Mouse (Mus musculus) CH12.LX (cell line): Measurements from ENCODE around the gene Rac3. TPM values are rescaled to one million over a fixed set of nuclear protein-coding genes. Genes with fewer than 3 reads are reported as not detected.

Source experiments
- DNase-seq: peaks from one replicate; pipeline ENCODE4 v3.0.0-alpha.2; 2013; ENCODE audit errors: extremely low read depth
- H3K27ac ChIP-seq: 2 replicates; pipeline ENCODE4 v1.5.1; 2012; ENCODE audit warnings: low read depth, mild to moderate bottlenecking, control low read depth, moderate library complexity; ENCODE audit not compliant: insufficient read depth
- H3K27me3 ChIP-seq: replicated peaks from 2 replicates; pipeline ENCODE3; 2012; ENCODE audit warnings: inconsistent platforms
- H3K36me3 ChIP-seq, 2 experiments: replicated peaks in 1 of 2; 2 replicates each; pipeline versions ENCODE3 to v1.6.1; 2012; ENCODE audit warnings: inconsistent platforms in 1 of 2, low read length in 1 of 2, mild to moderate bottlenecking in 1 of 2, mixed read lengths in 1 of 2, moderate library complexity in 1 of 2; ENCODE audit not compliant: control insufficient read depth in 1 of 2, insufficient read depth in 1 of 2
- H3K4me1 ChIP-seq, 2 experiments: 2 replicates each; pipeline ENCODE4 v1.6.1; 2012; ENCODE audit warnings: inconsistent platforms in 1 of 2, moderate library complexity in 1 of 2; ENCODE audit not compliant: insufficient read depth in 2 of 2, control insufficient read depth in 1 of 2
- H3K4me2 ChIP-seq: 2 replicates; pipeline ENCODE4 v1.6.1; 2012; ENCODE audit warnings: low read depth, mild to moderate bottlenecking, control low read depth; ENCODE audit not compliant: poor library complexity, insufficient read depth, severe bottlenecking
- H3K4me3 ChIP-seq, 3 experiments: fragments of 150-350 bp in 1 of 3; sonication (generic) in 1 of 3; replicated peaks in 1 of 3; 2 replicates each; pipeline versions ENCODE3 to v1.5.1; 2011 to 2012; ENCODE audit warnings: low read depth in 2 of 3, low read length in 2 of 3, mild to moderate bottlenecking in 2 of 3, moderate library complexity in 2 of 3, control low read depth in 1 of 3, improper control_type of control experiment in 1 of 3, inconsistent platforms in 1 of 3, mixed read lengths in 1 of 3; ENCODE audit not compliant: poor library complexity in 1 of 3
- H3K79me2 ChIP-seq: replicated peaks from 2 replicates; pipeline ENCODE4 v1.6.1; 2012; ENCODE audit warnings: mild to moderate bottlenecking, moderate library complexity; ENCODE audit not compliant: control insufficient read depth, poor library complexity, insufficient read depth, severe bottlenecking; ENCODE audit errors: extremely low read depth
- H3K9ac ChIP-seq: 2 replicates; pipeline ENCODE4 v1.6.1; 2012; ENCODE audit warnings: low read depth, mild to moderate bottlenecking, control low read depth, moderate library complexity; ENCODE audit not compliant: insufficient read depth
- H3K9me3 ChIP-seq: replicated peaks from 2 replicates; pipeline ENCODE3; 2012; ENCODE audit warnings: low read length, inconsistent platforms, mixed read lengths
- BHLHE40 ChIP-seq: IDR thresholded peaks from 2 replicates; pipeline ENCODE4 v1.6.1; 2011; ENCODE audit warnings: mild to moderate bottlenecking, low read depth, low read length, improper control_type of control experiment
- CHD1 ChIP-seq: IDR thresholded peaks from 2 replicates; pipeline ENCODE4 v1.6.1; 2012; ENCODE audit warnings: low read depth, low read length, improper control_type of control experiment, inconsistent platforms
- CHD2 ChIP-seq: IDR thresholded peaks from 2 replicates; pipeline ENCODE4 v1.6.1; 2011; ENCODE audit warnings: low read length, improper control_type of control experiment
- CTCF ChIP-seq, 2 experiments: IDR thresholded peaks in 1 of 2; conservative IDR thresholded peaks in 1 of 2; 2 replicates each; pipeline ENCODE4 v1.5.1; 2011 to 2012; ENCODE audit warnings: low read depth in 2 of 2, low read length in 2 of 2, improper control_type of control experiment in 1 of 2, inconsistent platforms in 1 of 2, mild to moderate bottlenecking in 1 of 2, moderate library complexity in 1 of 2
- GABPA ChIP-seq: IDR thresholded peaks from 2 replicates; pipeline ENCODE4 v1.6.1; 2012; ENCODE audit warnings: low read depth, low read length, improper control_type of control experiment, inconsistent platforms; ENCODE audit not compliant: insufficient replicate concordance
- IRF4 ChIP-seq: IDR thresholded peaks from 2 replicates; pipeline ENCODE4 v1.6.1; 2014; ENCODE audit warnings: low read depth, mild to moderate bottlenecking, inconsistent platforms, low read length, improper control_type of control experiment
- JUND ChIP-seq: conservative IDR thresholded peaks from 2 replicates; pipeline ENCODE4 v1.6.1; 2011; ENCODE audit warnings: low read depth, low read length, improper control_type of control experiment
- MEF2A ChIP-seq: IDR thresholded peaks from 2 replicates; pipeline ENCODE4 v1.6.1; 2014; ENCODE audit warnings: low read depth, mild to moderate bottlenecking, inconsistent platforms, low read length, improper control_type of control experiment, borderline replicate concordance
- MYC ChIP-seq: IDR thresholded peaks from 2 replicates; pipeline ENCODE4 v1.6.1; 2011; ENCODE audit warnings: low read depth, mild to moderate bottlenecking, improper control_type of control experiment, low read length
- NELFE ChIP-seq: IDR thresholded peaks from 2 replicates; pipeline ENCODE4 v1.6.1; 2011; ENCODE audit warnings: low read depth, low read length, improper control_type of control experiment
- PAX5 ChIP-seq: IDR thresholded peaks from 2 replicates; pipeline ENCODE4 v1.6.1; 2012; ENCODE audit warnings: low read length, inconsistent platforms, mixed read lengths
- POLR2A ChIP-seq: IDR thresholded peaks from 2 replicates; pipeline ENCODE4 v1.6.1; 2011; ENCODE audit warnings: low read depth, mild to moderate bottlenecking, improper control_type of control experiment, low read length
- POLR2AphosphoS2 ChIP-seq: IDR thresholded peaks from 2 replicates; pipeline ENCODE4 v1.6.1; 2011; ENCODE audit warnings: low read depth, low read length, improper control_type of control experiment
- RAD21 ChIP-seq: IDR thresholded peaks from 2 replicates; pipeline ENCODE4 v1.6.1; 2011; ENCODE audit warnings: low read depth, mild to moderate bottlenecking, low read length, improper control_type of control experiment, moderate library complexity
- RCOR1 ChIP-seq: conservative IDR thresholded peaks from 2 replicates; pipeline ENCODE4 v1.6.1; 2012; ENCODE audit warnings: low read depth, mild to moderate bottlenecking, inconsistent platforms, low read length, improper control_type of control experiment
- SMC3 ChIP-seq: IDR thresholded peaks from 2 replicates; pipeline ENCODE4 v1.6.1; 2011; ENCODE audit warnings: low read depth, low read length, improper control_type of control experiment
- TCF12 ChIP-seq: IDR thresholded peaks from 2 replicates; pipeline ENCODE4 v1.6.1; 2014; ENCODE audit warnings: low read depth, mild to moderate bottlenecking, inconsistent platforms, low read length, improper control_type of control experiment
- UBTF ChIP-seq: IDR thresholded peaks from 2 replicates; pipeline ENCODE4 v1.6.1; 2012; ENCODE audit warnings: low read depth, mild to moderate bottlenecking, inconsistent platforms, low read length, improper control_type of control experiment, moderate library complexity
- USF1 ChIP-seq: IDR thresholded peaks from 2 replicates; pipeline ENCODE4 v1.6.1; 2014; ENCODE audit warnings: low read depth, mild to moderate bottlenecking, inconsistent platforms, low read length, improper control_type of control experiment
- USF2 ChIP-seq: conservative IDR thresholded peaks from 2 replicates; pipeline ENCODE4 v1.6.1; 2011; ENCODE audit warnings: low read depth, low read length, improper control_type of control experiment
- ZKSCAN1 ChIP-seq: IDR thresholded peaks from 2 replicates; pipeline ENCODE4 v1.6.1; 2012; ENCODE audit warnings: low read depth, inconsistent platforms, low read length, improper control_type of control experiment, borderline replicate concordance
- ZMIZ1 ChIP-seq: IDR thresholded peaks from 2 replicates; pipeline ENCODE4 v1.6.1; 2012; ENCODE audit warnings: low read depth, mild to moderate bottlenecking, inconsistent platforms, low read length, improper control_type of control experiment
- dilution Hi-C: fragments of 300-500 bp; cut with MboI; formaldehyde crosslinking; loops from 2 replicates; pipeline ENCODE4 v1.14.3; 2020; ENCODE audit warnings: low sequenced_read_pairs; ENCODE audit not compliant: extremely low pct_unique_long_range_greater_than_20kb, extremely low pct_ligation_motif_present
- in situ Hi-C: fragments of 300-500 bp; cut with MboI; formaldehyde crosslinking; loops from 3 replicates; pipeline ENCODE4 v1.14.3; 2019; ENCODE audit warnings: low sequenced_read_pairs, low pct_ligation_motif_present, low pct_unique_long_range_greater_than_20kb, mixed read lengths
- polyA plus RNA-seq: library from polyadenylated mRNA; unstranded; fragments of >175 nt; gene quantifications from 2 replicates; pipeline ENCODE4 v1.2.1, GENCODE M21; 2012; ENCODE audit warnings: low read depth; ENCODE audit not compliant: insufficient read length
- total RNA-seq, 2 experiments: library from RNA; depleted of rRNA; stranded (reverse); fragments of 300-350 nt in 1 of 2; fragments of >200 nt in 1 of 2; gene quantifications; 2 replicates each; pipeline ENCODE4 v1.2.3; 2012 to 2014

The Rac3 gene
- total and polyA plus RNA-seq, 3 experiments: 3.4 to 8.9 (median 5.5) TPM

DNA sequence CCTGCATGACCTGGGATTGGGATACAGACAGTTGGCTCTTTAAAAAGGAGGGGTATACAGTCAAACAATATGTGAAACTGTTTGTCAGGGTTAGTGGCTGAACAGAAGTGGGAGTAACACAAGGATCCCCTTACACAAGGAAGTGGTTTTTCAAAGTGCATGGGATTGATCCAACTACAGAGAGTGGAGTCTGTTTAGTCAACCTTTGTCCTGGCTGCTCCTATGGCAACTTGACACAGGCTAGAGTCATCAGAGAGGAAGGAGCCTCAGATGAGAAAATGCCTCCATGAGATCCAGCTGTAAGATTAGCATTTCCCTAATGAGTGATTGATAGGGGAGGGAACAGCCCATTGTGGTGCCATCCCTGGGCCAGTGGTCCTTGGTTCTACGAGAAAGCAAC is 46.9 kb downstream of the Rac3 start:
- TF ChIP-seq MEF2A (no peak), BHLHE40 (no peak), CHD1 (no peak), USF1 (no peak), POLR2A (no peak), IRF4 (no peak), MYC (no peak), NELFE (no peak), SMC3 (no peak), ZMIZ1 (no peak)
- dilution Hi-C loops: no loop called here
- Histone ChIP-seq H3K36me3 (no peaks in the 10 kb centered on the region), H3K4me2 (no peak overlapping the region), H3K27ac (no peak overlapping the region), H3K27me3 (peaks cover 21% of the 10 kb centered on the region), H3K79me2 (no peaks in the 10 kb centered on the region), H3K9ac (no peak overlapping the region), H3K4me3 (no peak overlapping the region), H3K4me1 (peaks cover 3 to 5% of the 10 kb centered on the region in 2 experiments; a peak in 2 of 4 replicates), H3K9me3 (no peaks in the 10 kb centered on the region)
- in situ Hi-C loops: loop anchor here (5.0 kb wide), 1 partner anchor 41 kb away; the partner anchor contains the start of gene Dcxr
- no peak for DNase-seq

- Histone ChIP-seq H3K4me1 (peaks cover 0 to 9% of the 10 kb centered on the region in 2 experiments; a peak in 2 of 4 replicates), H3K9ac (no peak overlapping the region)
- TF ChIP-seq BHLHE40 (no peak), RCOR1 (no peak), CTCF (conservative IDR thresholded peaks at IDR 0.05 in 1 of 2, IDR thresholded peaks at IDR 0.05 in 1 of 2; ENCODE audit: low read depth in 2 of 2, low read length in 2 of 2) (no peak), MEF2A (no peak), POLR2AphosphoS2 (no peak), GABPA (no peak), PAX5 (no peak), USF2 (no peak), ZKSCAN1 (no peak), CHD2 (no peak), UBTF (no peak), RAD21 (no peak), JUND (no peak), TCF12 (no peak), POLR2A (no peak)
- TF ChIP-seq, all 38 proteins: peak for 0
- no peak for DNase-seq
- Histone ChIP-seq H3K9me3 (no peaks in the 10 kb centered on the region), H3K27ac (no peak overlapping the region), H3K36me3 (no peaks in the 10 kb centered on the region), H3K79me2 (no peaks in the 10 kb centered on the region), H3K4me3 (no peak overlapping the region), H3K27me3 (peaks cover 7% of the 10 kb centered on the region), H3K4me2 (no peak overlapping the region)
- dilution Hi-C loops (no loop called here), in situ Hi-C loops (no loop called here)
Measured at GRCm38 (mm10) chr11:120772749-120773148, 51.5 kb downstream of the Rac3 start.

Other genes with a start within 250 kb of the Rac3 start
Only the 20 nearest of the 28 such genes appear.
- gene Arhgdia, start 139.8 kb upstream of the Rac3 start, total RNA-seq (2012; rRNA removed): 417 and 467 TPM in 2 replicates
- gene Arhgdia, start 139.8 kb upstream of the Rac3 start, total RNA-seq (2014; rRNA removed): 126 and 172 TPM in 2 replicates
- 957 and 958 TPM in 2 replicates for gene Arhgdia, start 139.8 kb upstream of the Rac3 start, polyA plus RNA-seq
- gene Alyref, start 123.1 kb upstream of the Rac3 start, total RNA-seq (2012; rRNA removed): 582 and 793 TPM in 2 replicates
- gene Alyref, start 123.1 kb upstream of the Rac3 start, total RNA-seq (2014; rRNA removed): 358 and 361 TPM in 2 replicates
- gene Alyref, start 123.1 kb upstream of the Rac3 start, polyA plus RNA-seq: 444 and 451 TPM in 2 replicates
- gene Anapc11, start 123.0 kb upstream of the Rac3 start, total RNA-seq (2012; rRNA removed): 108 and 114 TPM in 2 replicates
- gene Anapc11, start 123.0 kb upstream of the Rac3 start, total RNA-seq (2014; rRNA removed): 51.7 and 57.0 TPM in 2 replicates
- 142 and 145 TPM in 2 replicates for gene Anapc11, start 123.0 kb upstream of the Rac3 start, polyA plus RNA-seq
- 0.55 TPM in 1 of 2 replicates, not detected in the other for gene Npb, start 113.0 kb upstream of the Rac3 start, total RNA-seq (2012; rRNA removed)
- gene Npb, start 113.0 kb upstream of the Rac3 start, total RNA-seq (2014; rRNA removed): not detected in 2 replicates
- 1.0 and 1.3 TPM in 2 replicates for gene Npb, start 113.0 kb upstream of the Rac3 start, polyA plus RNA-seq
- gene Pcyt2, start 103.5 kb upstream of the Rac3 start, total RNA-seq (2012; rRNA removed): 166 and 175 TPM in 2 replicates
- gene Pcyt2, start 103.5 kb upstream of the Rac3 start, total RNA-seq (2014; rRNA removed): 149 and 154 TPM in 2 replicates
- 155 and 158 TPM in 2 replicates for gene Pcyt2, start 103.5 kb upstream of the Rac3 start, polyA plus RNA-seq
- gene Sirt7, start 96.2 kb upstream of the Rac3 start, total RNA-seq (2012; rRNA removed): 75.2 and 87.1 TPM in 2 replicates
- gene Sirt7, start 96.2 kb upstream of the Rac3 start, total RNA-seq (2014; rRNA removed): 71.7 and 74.4 TPM in 2 replicates
- 84.4 and 91.3 TPM in 2 replicates for gene Sirt7, start 96.2 kb upstream of the Rac3 start, polyA plus RNA-seq
- gene Mafg, start 87.9 kb upstream of the Rac3 start, total RNA-seq (2012; rRNA removed): 26.4 and 29.3 TPM in 2 replicates
- 14.6 and 17.0 TPM in 2 replicates for gene Mafg, start 87.9 kb upstream of the Rac3 start, total RNA-seq (2014; rRNA removed)
- gene Mafg, start 87.9 kb upstream of the Rac3 start, polyA plus RNA-seq: 62.1 and 63.7 TPM in 2 replicates
- gene Pycr1, start 77.7 kb upstream of the Rac3 start, total RNA-seq (2012; rRNA removed): 26.2 and 75.3 TPM in 2 replicates
- gene Pycr1, start 77.7 kb upstream of the Rac3 start, total RNA-seq (2014; rRNA removed): 18.3 and 21.0 TPM in 2 replicates
- 27.2 and 32.3 TPM in 2 replicates for gene Pycr1, start 77.7 kb upstream of the Rac3 start, polyA plus RNA-seq
- gene Myadml2, start 73.3 kb upstream of the Rac3 start, total RNA-seq (2012; rRNA removed): 0.68 and 0.88 TPM in 2 replicates
- not detected in 2 replicates for gene Myadml2, start 73.3 kb upstream of the Rac3 start, total RNA-seq (2014; rRNA removed)
- not detected in 2 replicates for gene Myadml2, start 73.3 kb upstream of the Rac3 start, polyA plus RNA-seq
- not detected in 2 replicates for gene Notum, start 60.3 kb upstream of the Rac3 start, total RNA-seq (2012; rRNA removed)
- not detected in 2 replicates for gene Notum, start 60.3 kb upstream of the Rac3 start, total RNA-seq (2014; rRNA removed)
- not detected in 2 replicates for gene Notum, start 60.3 kb upstream of the Rac3 start, polyA plus RNA-seq
- gene Aspscr1, start 48.5 kb upstream of the Rac3 start, total RNA-seq (2012; rRNA removed): 34.1 and 37.7 TPM in 2 replicates
- 24.9 and 27.3 TPM in 2 replicates for gene Aspscr1, start 48.5 kb upstream of the Rac3 start, total RNA-seq (2014; rRNA removed)
- 62.4 and 69.9 TPM in 2 replicates for gene Aspscr1, start 48.5 kb upstream of the Rac3 start, polyA plus RNA-seq
- 101 and 103 TPM in 2 replicates for gene Cenpx, start 7.7 kb upstream of the Rac3 start, total RNA-seq (2012; rRNA removed)
- gene Cenpx, start 7.7 kb upstream of the Rac3 start, total RNA-seq (2014; rRNA removed): 72.3 and 76.5 TPM in 2 replicates
- 122 and 131 TPM in 2 replicates for gene Cenpx, start 7.7 kb upstream of the Rac3 start, polyA plus RNA-seq
- 31.3 and 35.6 TPM in 2 replicates for gene Lrrc45, start 7.5 kb upstream of the Rac3 start, total RNA-seq (2012; rRNA removed)
- 11.7 and 12.9 TPM in 2 replicates for gene Lrrc45, start 7.5 kb upstream of the Rac3 start, total RNA-seq (2014; rRNA removed)
- 20.3 and 23.8 TPM in 2 replicates for gene Lrrc45, start 7.5 kb upstream of the Rac3 start, polyA plus RNA-seq
- 49.4 and 74.7 TPM in 2 replicates for gene Dcxr, start 5.8 kb downstream of the Rac3 start, total RNA-seq (2012; rRNA removed)
- gene Dcxr, start 5.8 kb downstream of the Rac3 start, total RNA-seq (2014; rRNA removed): 24.1 and 24.8 TPM in 2 replicates
- gene Dcxr, start 5.8 kb downstream of the Rac3 start, polyA plus RNA-seq: 23.3 and 23.5 TPM in 2 replicates
- 0.21 and 0.25 TPM in 2 replicates for gene Cbr2, start 10.6 kb downstream of the Rac3 start, total RNA-seq (2012; rRNA removed)
- gene Cbr2, start 10.6 kb downstream of the Rac3 start, total RNA-seq (2014; rRNA removed): not detected in 2 replicates
- gene Cbr2, start 10.6 kb downstream of the Rac3 start, polyA plus RNA-seq: not detected in 2 replicates
- gene Hmga1b, start 41.3 kb downstream of the Rac3 start, total RNA-seq (2012; rRNA removed): 167 and 203 TPM in 2 replicates
- 105 and 126 TPM in 2 replicates for gene Hmga1b, start 41.3 kb downstream of the Rac3 start, total RNA-seq (2014; rRNA removed)
- 368 and 414 TPM in 2 replicates for gene Hmga1b, start 41.3 kb downstream of the Rac3 start, polyA plus RNA-seq
- gene Rfng, start 62.7 kb downstream of the Rac3 start, total RNA-seq (2012; rRNA removed): 10.0 and 10.4 TPM in 2 replicates
- gene Rfng, start 62.7 kb downstream of the Rac3 start, total RNA-seq (2014; rRNA removed): 3.8 and 4.3 TPM in 2 replicates
- gene Rfng, start 62.7 kb downstream of the Rac3 start, polyA plus RNA-seq: 14.2 and 17.6 TPM in 2 replicates
- gene Gps1, start 62.8 kb downstream of the Rac3 start, total RNA-seq (2012; rRNA removed): 174 and 254 TPM in 2 replicates
- 184 and 188 TPM in 2 replicates for gene Gps1, start 62.8 kb downstream of the Rac3 start, total RNA-seq (2014; rRNA removed)
- 141 and 158 TPM in 2 replicates for gene Gps1, start 62.8 kb downstream of the Rac3 start, polyA plus RNA-seq
- 120 and 164 TPM in 2 replicates for gene Dus1l, start 74.9 kb downstream of the Rac3 start, total RNA-seq (2012; rRNA removed)
- 98.7 and 105 TPM in 2 replicates for gene Dus1l, start 74.9 kb downstream of the Rac3 start, total RNA-seq (2014; rRNA removed)
- 155 and 165 TPM in 2 replicates for gene Dus1l, start 74.9 kb downstream of the Rac3 start, polyA plus RNA-seq
- 186 and 279 TPM in 2 replicates for gene Fasn, start 103.1 kb downstream of the Rac3 start, total RNA-seq (2012; rRNA removed)
- 109 and 116 TPM in 2 replicates for gene Fasn, start 103.1 kb downstream of the Rac3 start, total RNA-seq (2014; rRNA removed)
- 241 and 300 TPM in 2 replicates for gene Fasn, start 103.1 kb downstream of the Rac3 start, polyA plus RNA-seq